Mouse (Mus musculus) brain, embryonic 14.5 days (tissue): Measurements from ENCODE around the gene Ank2.

Experiments used
- CTCF ChIP-seq: fragments of 200-500 bp; IDR thresholded peaks from 2 replicates; pipeline ENCODE4 v1.5.1; 2012; ENCODE audit warnings: inconsistent platforms, mild to moderate bottlenecking, moderate library complexity, borderline replicate concordance; ENCODE audit not compliant: insufficient read depth, insufficient read length; ENCODE audit errors: extremely low read depth
- POLR2A ChIP-seq: fragments of 200-500 bp; IDR thresholded peaks from 2 replicates; pipeline ENCODE4 v1.6.1; 2012; ENCODE audit warnings: mild to moderate bottlenecking, inconsistent platforms, borderline replicate concordance; ENCODE audit not compliant: poor library complexity, insufficient read depth, insufficient read length, severe bottlenecking; ENCODE audit errors: extremely low read depth

- TF ChIP-seq POLR2A (no peak), CTCF (peak; percentile 42; the same call in 1 of the 2 replicates)
These were observed 503.2 kb downstream of the Ank2 start for GRCm38 (mm10) chr3:126995970-126996369.
